Mouse (Mus musculus) testis, adult 2 months (tissue): ENCODE results near the gene Mfsd4b3.

Experiments
- CTCF ChIP-seq: fragments of 200-500 bp; IDR thresholded peaks from 2 replicates; pipeline ENCODE4 v1.5.1; 2012; ENCODE audit warnings: low read depth, mild to moderate bottlenecking, inconsistent platforms, low read length, moderate library complexity; ENCODE audit not compliant: control insufficient read depth, insufficient read depth, insufficient replicate concordance
- POLR2A ChIP-seq: fragments of 200-500 bp; IDR thresholded peaks from 2 replicates; pipeline ENCODE4 v1.6.1; 2012; ENCODE audit warnings: low read depth, mild to moderate bottlenecking, inconsistent platforms, low read length, moderate library complexity; ENCODE audit not compliant: control insufficient read depth

DNA sequence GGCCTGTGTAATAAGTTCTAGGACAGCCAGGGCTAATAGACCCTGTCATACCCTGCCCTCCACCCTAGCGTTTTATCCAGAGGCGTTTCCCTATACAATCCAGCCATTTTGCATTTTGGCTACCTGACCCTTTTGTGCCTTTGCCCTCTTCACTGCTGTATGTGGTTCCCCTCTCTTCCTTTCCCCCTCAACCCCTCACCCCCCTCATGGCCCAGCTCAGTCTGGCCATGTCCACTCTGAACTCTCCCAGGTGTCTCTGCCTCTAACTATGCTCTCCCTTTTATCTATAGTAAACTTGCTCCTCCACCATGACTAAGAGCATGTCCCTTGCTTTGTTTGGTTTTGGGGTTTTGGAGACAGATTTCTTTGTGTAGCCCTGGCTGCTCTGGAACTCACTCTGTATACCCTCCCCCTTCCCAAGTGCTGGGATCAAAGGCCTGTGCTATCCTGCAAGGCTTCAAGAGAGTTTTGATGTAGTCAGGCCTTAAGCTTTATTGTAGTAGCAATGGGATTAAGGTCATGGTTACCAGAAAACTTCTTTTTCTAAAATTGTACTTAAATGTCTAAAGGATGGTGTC is 10.5 kb downstream of the Mfsd4b3 start:
- no peak for TF ChIP-seq POLR2A
- no peak for TF ChIP-seq CTCF
